Mouse (Mus musculus): Measurements from ENCODE around the gene Hopx. TPM values are rescaled to one million over a fixed set of nuclear protein-coding genes. Genes with fewer than 3 reads are reported as not detected.

Hopx gene
- 10 to 100 TPM; 86.3 to 89.3 TPM for total RNA-seq (2021)

DNA sequence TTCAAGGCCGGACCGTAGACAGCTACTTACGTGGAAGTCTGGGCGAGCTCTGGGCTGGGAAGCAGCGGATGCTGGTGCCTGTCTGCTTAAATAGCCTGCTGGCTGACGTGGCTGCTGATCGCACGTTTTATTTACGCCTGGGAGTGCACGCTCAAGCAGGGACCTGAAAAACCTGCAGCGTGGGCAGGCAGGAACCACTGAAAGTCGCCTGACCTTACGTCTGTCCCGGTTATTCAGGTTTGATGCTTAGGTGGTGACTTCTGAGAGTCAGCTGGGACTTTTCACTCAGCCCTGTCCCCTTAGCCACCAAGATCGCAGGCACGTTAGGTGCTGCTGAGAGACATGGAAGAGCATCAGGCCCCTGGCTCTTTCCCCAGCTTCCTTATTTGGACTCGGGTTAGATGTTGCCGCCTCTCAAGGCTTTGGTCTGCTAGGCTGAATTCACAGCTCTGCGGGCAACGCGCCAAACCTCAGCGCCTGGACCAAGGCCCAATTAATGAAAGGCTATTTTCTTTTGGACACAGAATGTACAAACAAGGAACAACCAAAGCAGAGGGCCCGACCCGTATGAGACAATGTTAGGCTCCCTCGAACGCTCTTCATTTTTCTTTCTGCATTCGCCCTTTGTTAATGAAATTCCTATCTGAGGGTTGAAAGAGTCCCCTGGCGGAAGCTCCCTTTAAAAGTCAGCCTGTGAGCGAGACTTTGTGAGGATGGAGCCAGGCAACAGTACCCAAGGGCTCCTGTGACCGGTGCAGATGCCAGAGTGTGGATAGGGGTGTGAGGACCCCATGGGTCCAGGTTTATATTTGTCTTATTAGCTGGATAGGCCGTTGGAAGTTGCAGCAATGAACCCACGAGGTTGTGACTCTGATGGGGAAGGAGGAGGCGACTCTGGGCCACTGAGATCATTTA lies at the start of gene Hopx:
Hopx (minus strand) TSS at position 305 of the 915 bp plus-strand sequence.
- DNase-seq (ENCODE audit: extremely low spot score in 1 of 2, low spot score in 1 of 2) = peak in 1 of 2 experiments; percentile 61

- DNase-seq (ENCODE audit: extremely low spot score in 1 of 2, low spot score in 1 of 2) = no peak
These were observed 48.7 kb upstream of the Hopx start for GRCm38 (mm10) chr5:77163597-77163996.

GRCm38 (mm10) chr5:77162566-77162965 lies 47.6 kb upstream of the Hopx start:
- no peak for DNase-seq (ENCODE audit: extremely low spot score in 1 of 2, low spot score in 1 of 2)

GRCm38 (mm10) chr5:77157777-77158540 lies 43.0 kb upstream of the Hopx start:
- no peak for DNase-seq (ENCODE audit: extremely low spot score in 1 of 2, low spot score in 1 of 2)

GRCm38 (mm10) chr5:77156938-77157337 lies 42.0 kb upstream of the Hopx start:
- no peak for DNase-seq (ENCODE audit: extremely low spot score in 1 of 2, low spot score in 1 of 2)

DNA sequence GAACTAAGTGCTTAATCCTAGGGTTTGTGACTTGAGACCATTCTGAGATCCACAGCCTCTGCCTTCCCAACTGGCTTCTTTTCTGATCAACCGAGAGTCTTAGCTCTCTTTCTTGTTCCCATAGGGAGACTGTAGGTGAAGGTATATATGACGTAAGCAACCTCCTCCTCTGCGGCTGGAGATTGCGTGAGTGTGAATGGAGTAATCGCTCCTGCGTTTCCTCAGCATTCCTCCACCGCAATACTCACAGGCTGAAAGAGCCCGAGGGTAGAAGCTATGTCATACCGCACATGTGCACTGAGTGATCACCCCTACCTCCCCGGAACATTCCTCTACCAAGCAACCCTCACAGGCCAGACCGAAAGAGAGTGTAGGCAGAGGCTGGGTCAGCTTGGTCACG lies 40.6 kb upstream of the Hopx start:
- DNase-seq (ENCODE audit: extremely low spot score in 1 of 2, low spot score in 1 of 2) = no peak

DNA sequence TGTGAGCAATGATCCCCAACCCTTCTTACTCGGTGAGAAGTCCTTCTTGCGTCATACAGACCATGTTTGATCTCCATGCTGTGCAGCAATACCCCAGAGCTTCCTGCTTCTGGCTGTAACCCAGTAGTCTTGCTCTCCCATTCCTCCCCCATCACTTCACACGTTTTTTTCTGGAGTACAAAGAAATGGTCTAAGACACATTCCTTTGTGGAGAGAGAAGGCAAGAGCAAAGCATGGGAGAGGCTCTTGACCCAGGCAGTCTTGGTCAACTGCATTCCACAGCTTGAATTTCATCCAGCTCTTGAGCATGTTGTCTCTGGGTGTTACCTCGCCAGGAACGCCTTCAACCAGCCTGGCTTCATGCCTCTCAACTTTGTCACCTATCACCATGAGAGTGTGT lies 39.9 kb upstream of the Hopx start:
- no peak for DNase-seq (ENCODE audit: extremely low spot score in 1 of 2, low spot score in 1 of 2)

- DNase-seq (ENCODE audit: extremely low spot score in 1 of 2, low spot score in 1 of 2) = no peak
These were observed 36.8 kb upstream of the Hopx start for GRCm38 (mm10) chr5:77151738-77152137.

GRCm38 (mm10) chr5:77151075-77151474 lies 36.2 kb upstream of the Hopx start:
- no peak for DNase-seq (ENCODE audit: extremely low spot score in 1 of 2, low spot score in 1 of 2)

DNA sequence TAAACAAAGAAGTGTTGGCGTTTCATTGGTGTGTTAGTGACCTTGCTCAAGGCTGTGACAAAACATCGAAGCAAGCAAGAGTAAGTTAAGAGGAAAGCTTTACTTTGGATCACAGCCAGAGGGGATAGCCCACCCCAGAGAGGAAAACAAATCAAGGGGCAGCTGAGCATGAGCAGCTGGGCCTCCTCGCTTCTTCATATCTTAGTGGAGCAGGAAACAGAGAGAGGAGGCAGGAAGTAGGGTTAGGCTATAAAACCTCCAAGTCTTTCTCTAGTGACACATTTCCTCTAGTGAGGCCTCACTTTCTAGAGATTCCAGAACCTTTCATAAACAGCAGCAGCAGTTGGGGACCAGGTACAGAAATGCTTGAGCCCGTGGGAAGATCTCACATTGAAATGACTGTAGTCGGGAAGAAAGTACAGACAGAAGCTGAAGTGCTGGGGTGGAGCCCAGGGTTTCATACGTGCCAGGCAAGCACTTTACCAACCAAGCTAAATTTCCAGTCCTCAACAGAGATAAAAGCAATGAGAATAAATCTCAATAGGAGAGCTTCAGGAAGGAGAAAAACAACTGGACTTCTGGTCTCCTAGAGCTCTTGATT lies 33.2 kb upstream of the Hopx start:
- no peak for DNase-seq (ENCODE audit: extremely low spot score in 1 of 2, low spot score in 1 of 2)

- no peak for DNase-seq (ENCODE audit: extremely low spot score in 1 of 2, low spot score in 1 of 2)
These were observed 31.7 kb upstream of the Hopx start for GRCm38 (mm10) chr5:77146459-77147170.

DNA sequence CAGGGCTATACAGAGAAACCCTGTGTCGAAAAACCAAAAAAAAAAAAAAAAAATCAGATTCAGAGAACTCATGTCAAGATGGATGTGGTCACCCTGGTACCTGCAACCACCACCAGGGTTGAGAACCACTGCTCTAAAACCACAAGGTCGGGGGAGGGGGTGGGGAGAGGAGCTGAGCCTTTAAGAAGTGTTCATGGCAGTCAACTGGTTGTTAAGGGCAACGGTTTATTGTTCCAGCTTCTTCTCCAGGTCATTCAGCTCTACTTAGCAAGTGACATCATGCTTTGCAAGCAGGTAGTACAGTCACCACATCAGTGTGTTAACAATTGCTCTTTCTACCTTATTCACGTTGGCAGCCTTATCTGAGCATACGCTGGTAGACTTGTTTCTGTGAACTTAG lies 29.7 kb upstream of the Hopx start:
- DNase-seq (ENCODE audit: extremely low spot score in 1 of 2, low spot score in 1 of 2) = no peak

- DNase-seq (ENCODE audit: extremely low spot score in 1 of 2, low spot score in 1 of 2) = no peak
These were observed 28.2 kb upstream of the Hopx start for GRCm38 (mm10) chr5:77143076-77143475.

GRCm38 (mm10) chr5:77141336-77141735 lies 26.4 kb upstream of the Hopx start:
- no peak for DNase-seq (ENCODE audit: extremely low spot score in 1 of 2, low spot score in 1 of 2)

DNA sequence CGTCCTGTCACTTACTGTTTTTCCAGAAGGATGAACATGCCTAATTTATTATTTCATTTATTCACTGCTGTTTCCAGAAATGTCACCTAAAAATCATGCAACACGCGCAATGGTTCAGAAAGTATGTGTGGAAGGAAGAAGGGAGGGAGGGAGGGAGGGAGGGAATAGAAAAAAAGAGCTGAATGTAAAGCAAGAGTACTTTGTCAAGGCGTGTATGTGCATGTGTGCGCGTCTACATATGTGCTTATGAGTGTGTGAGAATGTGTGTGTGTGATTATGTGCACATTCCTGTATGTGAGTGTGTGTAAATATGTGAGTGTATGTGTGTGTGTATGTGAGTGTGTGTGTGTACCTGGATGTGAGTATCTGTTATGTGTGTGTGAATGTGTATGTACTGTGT lies 25.9 kb upstream of the Hopx start:
- DNase-seq (ENCODE audit: extremely low spot score in 1 of 2, low spot score in 1 of 2) = no peak

- no peak for DNase-seq (ENCODE audit: extremely low spot score in 1 of 2, low spot score in 1 of 2)
These were observed 25.2 kb upstream of the Hopx start for GRCm38 (mm10) chr5:77140108-77140507.

- no peak for DNase-seq (ENCODE audit: extremely low spot score in 1 of 2, low spot score in 1 of 2)
These were observed 22.9 kb upstream of the Hopx start for GRCm38 (mm10) chr5:77137701-77138265.

- no peak for DNase-seq (ENCODE audit: extremely low spot score in 1 of 2, low spot score in 1 of 2)
These were observed 21.8 kb upstream of the Hopx start for GRCm38 (mm10) chr5:77136684-77137224.

DNA sequence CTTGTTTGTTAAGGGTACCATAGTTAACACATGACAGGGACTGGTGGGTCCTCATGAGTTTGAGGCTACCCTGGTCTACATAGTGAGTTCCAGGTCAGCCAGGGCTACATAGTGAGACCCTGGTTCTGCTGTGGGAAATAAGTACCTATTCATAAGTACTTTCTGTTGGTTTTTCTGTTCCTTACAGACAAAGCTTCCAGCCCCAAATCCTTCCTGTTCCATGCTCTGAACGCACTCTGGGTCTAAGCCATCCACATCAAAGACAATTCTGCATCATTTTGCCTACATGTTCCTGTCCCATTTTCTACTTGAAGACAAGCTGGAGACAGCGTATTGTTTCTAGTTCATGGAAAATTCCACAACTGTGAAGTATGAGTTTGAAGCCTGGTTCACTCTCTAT lies 20.0 kb upstream of the Hopx start:
- DNase-seq (ENCODE audit: extremely low spot score in 1 of 2, low spot score in 1 of 2) = no peak

DNA sequence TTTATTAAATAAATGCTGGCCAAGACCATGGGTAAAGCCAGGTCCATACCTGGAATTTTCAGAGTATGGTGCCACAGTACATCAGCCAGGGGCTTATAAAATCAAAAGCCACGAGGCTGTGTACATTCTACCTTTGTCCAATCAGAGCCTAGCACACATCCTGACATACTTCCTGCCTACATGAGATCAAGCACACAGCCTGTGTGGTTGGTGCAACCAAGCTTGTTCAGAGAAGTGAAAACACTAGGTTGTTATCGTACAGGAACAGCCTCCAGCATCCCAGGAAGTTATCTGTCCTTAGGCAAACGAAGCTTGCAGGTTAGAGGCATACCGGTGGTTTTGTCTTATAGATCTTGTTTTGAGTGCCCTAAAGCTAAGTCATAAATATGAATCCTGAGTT lies 19.5 kb upstream of the Hopx start:
- DNase-seq (ENCODE audit: extremely low spot score in 1 of 2, low spot score in 1 of 2) = no peak
